Mouse (Mus musculus) limb, embryonic 12.5 days (tissue): ENCODE measurements around the gene D330045A20Rik. TPM values are rescaled to one million over a fixed set of nuclear protein-coding genes. Genes with fewer than 3 reads are reported as not detected.
"Not testable (repeated sequence)": the region's sequence is repeated elsewhere in the genome, so short reads cannot be mapped to it uniquely, and the experiment has no call there.

ENCODE experiments used
- ATAC-seq: fragments of 200-750 bp; cut with Nextera tagmentation; 2 replicates; pipeline ENCODE4 v1.8.0; 2017; ENCODE audit warnings: low read depth, moderate TSS enrichment; ENCODE audit not compliant: insufficient number of reproducible peaks, insufficient read depth, low FRiP score, low TSS enrichment
- H3K27ac ChIP-seq: fragments of 300-500 bp; sonication (generic); 2 replicates; pipeline ENCODE4 v1.5.1; 2016; ENCODE audit warnings: mild to moderate bottlenecking, moderate library complexity
- H3K27me3 ChIP-seq: fragments of 300-500 bp; sonication (generic); 2 replicates; pipeline ENCODE4 v1.6.1; 2016; ENCODE audit warnings: mild to moderate bottlenecking, moderate library complexity
- H3K36me3 ChIP-seq: fragments of 300-500 bp; sonication (generic); 2 replicates; pipeline ENCODE4 v1.6.1; 2016; ENCODE audit warnings: mild to moderate bottlenecking, moderate library complexity
- H3K4me1 ChIP-seq: fragments of 300-500 bp; sonication (generic); replicated peaks from 2 replicates; pipeline ENCODE4 v1.6.1; 2016
- H3K4me2 ChIP-seq: fragments of 300-500 bp; sonication (generic); 2 replicates; pipeline ENCODE4 v1.6.1; 2016; ENCODE audit warnings: mild to moderate bottlenecking, moderate library complexity
- H3K4me3 ChIP-seq: fragments of 300-500 bp; sonication (generic); replicated peaks from 2 replicates; pipeline ENCODE4 v1.5.1; 2016; ENCODE audit warnings: mild to moderate bottlenecking
- H3K9ac ChIP-seq: fragments of 300-500 bp; sonication (generic); replicated peaks from 2 replicates; pipeline ENCODE4 v1.6.1; 2016; ENCODE audit warnings: mild to moderate bottlenecking, moderate library complexity
- H3K9me3 ChIP-seq: fragments of 300-500 bp; sonication (generic); 2 replicates; pipeline ENCODE4 v1.6.1; 2016; ENCODE audit warnings: mild to moderate bottlenecking, moderate library complexity
- WGBS: fragments of 180-500 bp; shearing (Covaris S2); methylation state at CpG from one replicate; pipeline ENCODE4 v1.1.7; 2016; 5-methylcytosine and 5-hydroxymethylcytosine counted together
- polyA plus RNA-seq: library from polyadenylated mRNA; unstranded; fragments of >200 nt; fragmentation: Nextera tagmentation; extraction: Ambion mirVana; gene quantifications from 2 replicates; pipeline ENCODE4 v1.2.1, GENCODE M21; 2016

Gene D330045A20Rik
- polyA plus RNA-seq, 1 experiment from 2014 or later: 1.3 TPM

DNA sequence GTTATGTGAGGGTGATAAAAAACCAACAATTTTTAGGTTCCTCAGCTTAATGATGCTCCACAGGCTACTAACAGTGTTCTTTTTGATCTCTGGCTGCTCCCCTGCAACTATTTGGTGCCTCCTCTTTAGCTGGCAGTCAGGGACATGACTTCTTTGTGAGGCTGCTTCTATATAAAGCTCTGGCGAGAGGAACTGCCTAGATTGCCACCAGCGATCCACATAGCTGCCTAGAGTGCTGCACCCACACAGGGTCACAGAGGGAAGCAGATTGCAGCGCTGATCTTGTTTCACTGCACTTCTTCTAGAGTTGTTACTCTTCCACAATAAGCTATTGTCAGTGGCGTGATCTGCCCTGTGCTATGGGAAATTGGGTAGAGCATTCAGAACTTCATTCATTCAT, 103.4 kb downstream of the D330045A20Rik start:
- Histone ChIP-seq H3K36me3 (no peaks in the 10 kb centered on the region), H3K27me3 (no peaks in the 10 kb centered on the region), H3K4me1 (no peaks in the 10 kb centered on the region), H3K9me3 (no peaks in the 10 kb centered on the region), H3K9ac (no peak overlapping the region), H3K27ac (no peak overlapping the region), H3K4me3 (no peak overlapping the region), H3K4me2 (no peak overlapping the region)
- ATAC-seq: no peak
- WGBS: 47% methylated on average over 4 of the region's 4 CpGs

DNA sequence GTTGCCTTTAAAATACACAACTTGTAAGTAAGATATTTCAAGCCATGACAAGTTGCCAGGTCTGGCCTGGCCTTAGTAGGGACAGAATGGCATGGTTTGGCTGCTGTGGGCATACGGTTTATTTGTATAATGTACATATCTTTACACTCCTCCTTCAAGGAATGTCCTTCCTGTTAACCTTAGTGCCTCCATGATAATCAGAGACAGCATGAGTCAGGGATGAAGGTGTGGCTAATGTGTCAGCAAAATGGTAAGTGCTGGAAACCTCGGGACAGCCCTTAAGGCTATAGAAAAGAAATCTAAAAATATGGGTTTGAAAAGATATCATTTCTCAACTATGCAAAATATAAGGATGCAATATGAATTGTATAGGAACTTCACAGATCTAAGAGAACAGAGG, 106.5 kb downstream of the D330045A20Rik start:
- WGBS: 82% methylated on average over 2 of the region's 2 CpGs
- H3K4me3 ChIP-seq, ATAC-seq, H3K9ac ChIP-seq, H3K9me3 ChIP-seq, H3K27me3 ChIP-seq, H3K36me3 ChIP-seq, H3K4me1 ChIP-seq, H3K4me2 ChIP-seq, H3K27ac ChIP-seq: not testable (repeated sequence)

DNA sequence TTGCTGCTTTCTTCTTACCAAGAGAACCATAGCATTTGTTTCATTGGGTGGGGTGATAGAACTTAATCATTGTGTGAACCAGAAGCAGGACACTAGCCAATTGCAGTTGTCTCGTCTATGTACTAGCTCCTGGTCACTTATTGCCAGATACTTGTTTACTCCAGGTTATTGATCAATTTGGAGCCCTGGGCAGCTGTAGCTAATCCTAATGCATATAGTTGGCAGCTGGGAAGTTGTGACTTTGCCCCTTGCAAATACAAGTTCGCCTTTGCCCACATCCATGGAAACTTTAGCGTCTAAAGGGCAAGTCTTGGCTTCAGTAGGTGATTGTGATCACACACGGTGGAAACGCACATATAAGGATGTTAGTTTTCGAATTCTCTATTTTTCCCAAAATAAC, 116.2 kb downstream of the D330045A20Rik start:
- no peaks in the 10 kb centered on the region for H3K4me1 ChIP-seq
- ATAC-seq: no peak
- H3K27me3 ChIP-seq: peaks cover 3% of the 10 kb centered on the region
- no peak overlapping the region for H3K4me2 ChIP-seq
- no peak overlapping the region for H3K27ac ChIP-seq
- 85% methylated on average over 6 of the region's 6 CpGs for WGBS
- no peak overlapping the region for H3K4me3 ChIP-seq
- no peaks in the 10 kb centered on the region for H3K36me3 ChIP-seq
- H3K9me3 ChIP-seq: no peaks in the 10 kb centered on the region
- H3K9ac ChIP-seq: no peak overlapping the region

Other genes with a start within 250 kb of the D330045A20Rik start
- gene Trap1a, start 146.7 kb upstream of the D330045A20Rik start, polyA plus RNA-seq: not detected in 2 replicates
- gene Rnf128, start 82.9 kb downstream of the D330045A20Rik start, polyA plus RNA-seq: 5.5 and 5.7 TPM in 2 replicates
- gene Tbc1d8b, start 204.6 kb downstream of the D330045A20Rik start, polyA plus RNA-seq: 2.1 and 2.3 TPM in 2 replicates
- 0.36 and 0.56 TPM in 2 replicates for gene Gm15013, start 234.1 kb downstream of the D330045A20Rik start, polyA plus RNA-seq